Mouse (Mus musculus): Measurements from ENCODE around the gene Myocd. TPM values are rescaled to one million over a fixed set of nuclear protein-coding genes. Genes with fewer than 3 reads are reported as not detected.

Myocd gene
- polyA plus RNA-seq, 1 experiment = 0.04 TPM

DNA sequence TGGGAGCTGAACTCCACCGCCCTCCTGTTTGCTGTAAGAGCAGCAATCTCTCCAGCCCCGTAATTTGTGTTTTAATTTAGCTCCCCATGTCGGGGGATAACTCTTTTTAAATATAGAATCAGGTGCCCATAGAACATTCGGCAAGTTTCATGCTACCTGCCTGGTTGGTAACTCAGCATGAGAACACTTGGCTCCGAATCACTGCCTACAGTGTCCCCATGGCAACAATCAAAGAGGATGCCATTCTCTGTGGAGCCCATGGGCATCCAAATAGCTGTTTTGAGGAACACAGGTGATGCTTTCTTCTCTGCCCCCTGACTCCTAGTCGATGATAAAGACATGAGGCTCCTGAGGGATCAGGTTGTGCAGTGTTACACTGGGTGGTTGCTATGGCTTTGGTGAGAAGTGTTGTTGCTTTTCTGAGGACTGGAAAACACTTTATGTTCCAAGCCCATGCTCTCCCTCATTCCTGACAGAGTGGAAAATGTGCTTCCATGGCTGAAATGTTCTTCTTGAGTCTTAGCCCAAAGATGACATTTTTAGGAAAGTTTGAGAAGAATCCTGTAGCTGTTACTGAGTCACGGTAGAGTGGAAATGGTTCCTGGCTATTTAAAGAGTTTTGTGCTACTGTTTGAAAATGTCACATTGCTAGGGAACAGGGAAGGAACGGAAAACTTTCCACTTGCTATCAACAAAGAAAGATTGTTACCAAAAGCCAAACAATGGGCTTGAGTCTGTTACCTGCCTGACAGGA lies 23.3 kb downstream of the Myocd start:
- TF ChIP-seq SRF (IDR thresholded peaks at IDR 0.05; ENCODE audit: control insufficient read depth, insufficient read length, low read depth) = no peak
- TF ChIP-seq E2F4 (IDR thresholded peaks at IDR 0.05; ENCODE audit: insufficient read depth) = no peak
- no peak for TF ChIP-seq MYOD1 (IDR thresholded peaks at IDR 0.05; ENCODE audit: control insufficient read depth in 1 of 3, insufficient read length in 2 of 3, low read depth in 2 of 3)
- no peak for TF ChIP-seq POLR2AphosphoS2 (IDR thresholded peaks at IDR 0.05; ENCODE audit: insufficient read length, low read depth)
- TF ChIP-seq MYOG (IDR thresholded peaks at IDR 0.05; ENCODE audit: control insufficient read depth in 1 of 3, insufficient read depth in 1 of 3, insufficient read length in 2 of 3, low read depth in 2 of 3) = no peak
- no peak for TF ChIP-seq USF1 (IDR thresholded peaks at IDR 0.05; ENCODE audit: low read depth)
- no peak for TF ChIP-seq TCF12 (IDR thresholded peaks at IDR 0.05; ENCODE audit: insufficient read depth, poor library complexity, severe bottlenecking)
- H3K4me3 ChIP-seq = no peak overlapping the region

DNA sequence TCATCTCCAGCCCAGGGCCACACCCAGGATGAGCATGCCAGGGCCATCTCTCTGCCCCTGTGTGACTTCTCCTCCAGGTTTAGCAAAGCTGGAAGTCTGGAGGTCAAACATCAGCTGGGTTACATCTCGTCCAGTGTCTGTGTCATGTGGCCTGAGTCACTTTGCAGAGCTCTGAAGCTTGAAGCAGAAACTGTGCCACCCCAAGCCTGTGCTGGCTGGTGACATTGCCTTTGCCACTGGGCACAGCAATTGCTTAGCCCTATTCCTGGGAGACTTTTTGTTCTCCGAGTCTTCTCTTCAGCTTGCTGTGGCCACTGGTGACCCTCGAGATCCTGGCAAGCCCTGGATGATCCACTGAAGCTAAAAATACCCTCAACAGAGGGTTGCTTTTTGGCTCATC lies 26.2 kb downstream of the Myocd start:
- Histone ChIP-seq H3K4me3 (no peak overlapping the region), H3K27me3 (ENCODE audit: control insufficient read depth, insufficient read depth, insufficient read length) (no peaks in the 10 kb centered on the region), H3K79me2 (ENCODE audit: control insufficient read depth, insufficient read depth) (no peaks in the 10 kb centered on the region), H3ac (ENCODE audit: control insufficient read depth, insufficient read length) (no peak overlapping the region), H3K36me3 (ENCODE audit: control insufficient read depth, insufficient read depth) (no peaks in the 10 kb centered on the region), H3K4me2 (ENCODE audit: low read depth) (peak overlapping the region; percentile 19)
- TF ChIP-seq SRF (IDR thresholded peaks at IDR 0.05; ENCODE audit: control insufficient read depth, insufficient read length, low read depth) (no peak), REST (IDR thresholded peaks at IDR 0.05; ENCODE audit: insufficient read depth, insufficient read length) (no peak), MYOG (IDR thresholded peaks at IDR 0.05; ENCODE audit: control insufficient read depth in 1 of 3, insufficient read depth in 1 of 3, insufficient read length in 2 of 3, low read depth in 2 of 3) (no peak), TCF3 (IDR thresholded peaks at IDR 0.05; ENCODE audit: insufficient read length, low read depth) (no peak), POLR2A (IDR thresholded peaks at IDR 0.05; ENCODE audit: insufficient read length, low read depth) (no peak), USF1 (IDR thresholded peaks at IDR 0.05; ENCODE audit: low read depth) (no peak), POLR2AphosphoS2 (IDR thresholded peaks at IDR 0.05; ENCODE audit: insufficient read length, low read depth) (no peak)

More for the DNA sequence above, 23.3 kb downstream of the Myocd start:
- no peaks in the 10 kb centered on the region for H3K27me3 ChIP-seq (ENCODE audit: control insufficient read depth, insufficient read depth, insufficient read length)
- H3K36me3 ChIP-seq (ENCODE audit: control insufficient read depth, insufficient read depth) = no peaks in the 10 kb centered on the region
- no peak overlapping the region for H3ac ChIP-seq (ENCODE audit: control insufficient read depth, insufficient read length)
- H3K79me2 ChIP-seq (ENCODE audit: control insufficient read depth, insufficient read depth) = no peaks in the 10 kb centered on the region
- no peak overlapping the region for H3K4me2 ChIP-seq (ENCODE audit: low read depth)

DNA sequence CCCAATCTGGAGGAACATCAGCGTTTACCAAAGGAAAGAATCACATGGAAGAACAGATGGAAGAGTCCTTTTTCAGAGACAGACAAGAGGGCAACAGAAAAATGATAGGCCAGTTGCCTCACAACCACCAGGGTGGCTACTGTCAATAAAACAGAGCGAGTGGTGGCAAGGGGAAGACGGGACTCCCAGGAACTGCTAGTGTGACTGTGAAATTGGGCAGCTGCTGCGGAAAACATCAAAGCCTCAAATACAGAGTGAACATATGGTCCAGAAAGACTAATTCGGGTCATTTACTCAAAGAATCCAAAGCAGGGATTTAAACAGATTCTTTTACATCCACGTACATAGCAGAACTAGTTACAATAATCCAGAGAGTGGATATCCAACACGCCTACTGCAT lies 29.3 kb downstream of the Myocd start:
- no peak overlapping the region for H3K4me2 ChIP-seq (ENCODE audit: low read depth)
- H3K36me3 ChIP-seq (ENCODE audit: control insufficient read depth, insufficient read depth) = no peaks in the 10 kb centered on the region
- H3K4me3 ChIP-seq = no peak overlapping the region
- no peaks in the 10 kb centered on the region for H3K27me3 ChIP-seq (ENCODE audit: control insufficient read depth, insufficient read depth, insufficient read length)
- TF ChIP-seq TCF3 (IDR thresholded peaks at IDR 0.05; ENCODE audit: insufficient read length, low read depth) (no peak), TCF12 (IDR thresholded peaks at IDR 0.05; ENCODE audit: insufficient read depth, poor library complexity, severe bottlenecking) (no peak), MAX (IDR thresholded peaks at IDR 0.05; ENCODE audit: low read depth) (no peak), MYOD1 (IDR thresholded peaks at IDR 0.05; ENCODE audit: control insufficient read depth in 1 of 3, insufficient read length in 2 of 3, low read depth in 2 of 3) (no peak), POLR2A (IDR thresholded peaks at IDR 0.05; ENCODE audit: insufficient read length, low read depth) (no peak), MYOG (IDR thresholded peaks at IDR 0.05; ENCODE audit: control insufficient read depth in 1 of 3, insufficient read depth in 1 of 3, insufficient read length in 2 of 3, low read depth in 2 of 3) (no peak), E2F4 (IDR thresholded peaks at IDR 0.05; ENCODE audit: insufficient read depth) (no peak), CEBPB (IDR thresholded peaks at IDR 0.05; ENCODE audit: insufficient read depth, poor library complexity, severe bottlenecking) (no peak), POLR2AphosphoS2 (IDR thresholded peaks at IDR 0.05; ENCODE audit: insufficient read length, low read depth) (no peak), SRF (IDR thresholded peaks at IDR 0.05; ENCODE audit: control insufficient read depth, insufficient read length, low read depth) (no peak), USF1 (IDR thresholded peaks at IDR 0.05; ENCODE audit: low read depth) (no peak), REST (IDR thresholded peaks at IDR 0.05; ENCODE audit: insufficient read depth, insufficient read length) (no peak)
- no peaks in the 10 kb centered on the region for H3K79me2 ChIP-seq (ENCODE audit: control insufficient read depth, insufficient read depth)
- H3ac ChIP-seq (ENCODE audit: control insufficient read depth, insufficient read length) = no peak overlapping the region

- Histone ChIP-seq H3K27me3 (ENCODE audit: control insufficient read depth, insufficient read depth, insufficient read length) (no peaks in the 10 kb centered on the region), H3ac (ENCODE audit: control insufficient read depth, insufficient read length) (no peak overlapping the region), H3K4me2 (ENCODE audit: low read depth) (no peak overlapping the region), H3K79me2 (ENCODE audit: control insufficient read depth, insufficient read depth) (no peaks in the 10 kb centered on the region), H3K36me3 (ENCODE audit: control insufficient read depth, insufficient read depth) (no peaks in the 10 kb centered on the region), H3K4me3 (no peak overlapping the region)
- TF ChIP-seq REST (IDR thresholded peaks at IDR 0.05; ENCODE audit: insufficient read depth, insufficient read length) = no peak
- no peak for TF ChIP-seq MAX (IDR thresholded peaks at IDR 0.05; ENCODE audit: low read depth)
- TF ChIP-seq TCF12 (IDR thresholded peaks at IDR 0.05; ENCODE audit: insufficient read depth, poor library complexity, severe bottlenecking) = no peak
- no peak for TF ChIP-seq SRF (IDR thresholded peaks at IDR 0.05; ENCODE audit: control insufficient read depth, insufficient read length, low read depth)
Observed at GRCm38 (mm10) chr11:65237896-65238295, 31.9 kb downstream of the Myocd start.

DNA sequence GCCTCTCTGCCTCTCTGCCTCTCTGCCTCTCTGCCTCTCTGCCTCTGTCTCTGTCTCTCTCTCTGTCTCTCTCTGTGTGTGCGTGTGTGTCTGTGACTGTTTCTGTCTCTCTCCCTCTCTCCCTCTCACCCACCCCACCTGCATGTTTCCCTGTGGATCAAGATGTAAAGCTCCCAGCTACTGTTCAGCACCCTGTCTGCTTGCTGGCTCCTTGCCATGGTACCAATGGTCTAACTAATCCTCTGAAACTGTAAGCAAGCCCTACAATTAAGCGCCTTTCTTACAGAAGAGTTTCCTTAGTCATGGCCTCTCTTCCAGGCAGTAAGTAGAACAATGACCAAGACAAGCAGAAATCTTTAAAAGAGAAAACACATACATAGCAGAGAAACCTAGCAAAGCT lies 32.9 kb downstream of the Myocd start:
- no peak overlapping the region for H3K4me3 ChIP-seq
- H3K27me3 ChIP-seq (ENCODE audit: control insufficient read depth, insufficient read depth, insufficient read length) = no peaks in the 10 kb centered on the region
- no peaks in the 10 kb centered on the region for H3K79me2 ChIP-seq (ENCODE audit: control insufficient read depth, insufficient read depth)
- peak overlapping the region; percentile 7 for H3K4me2 ChIP-seq (ENCODE audit: low read depth)
- H3K36me3 ChIP-seq (ENCODE audit: control insufficient read depth, insufficient read depth) = no peaks in the 10 kb centered on the region
- no peak for TF ChIP-seq TCF3 (IDR thresholded peaks at IDR 0.05; ENCODE audit: insufficient read length, low read depth)
- TF ChIP-seq MYOG (IDR thresholded peaks at IDR 0.05; ENCODE audit: control insufficient read depth in 1 of 3, insufficient read depth in 1 of 3, insufficient read length in 2 of 3, low read depth in 2 of 3) = no peak
- no peak for TF ChIP-seq POLR2A (IDR thresholded peaks at IDR 0.05; ENCODE audit: insufficient read length, low read depth)
- TF ChIP-seq MYOD1 (IDR thresholded peaks at IDR 0.05; ENCODE audit: control insufficient read depth in 1 of 3, insufficient read length in 2 of 3, low read depth in 2 of 3) = no peak
- TF ChIP-seq REST (IDR thresholded peaks at IDR 0.05; ENCODE audit: insufficient read depth, insufficient read length) = no peak
- no peak for TF ChIP-seq TCF12 (IDR thresholded peaks at IDR 0.05; ENCODE audit: insufficient read depth, poor library complexity, severe bottlenecking)
- no peak for TF ChIP-seq POLR2AphosphoS2 (IDR thresholded peaks at IDR 0.05; ENCODE audit: insufficient read length, low read depth)
- no peak for TF ChIP-seq CEBPB (IDR thresholded peaks at IDR 0.05; ENCODE audit: insufficient read depth, poor library complexity, severe bottlenecking)
- TF ChIP-seq SRF (IDR thresholded peaks at IDR 0.05; ENCODE audit: control insufficient read depth, insufficient read length, low read depth) = no peak
- TF ChIP-seq MAX (IDR thresholded peaks at IDR 0.05; ENCODE audit: low read depth) = no peak
- no peak for TF ChIP-seq USF1 (IDR thresholded peaks at IDR 0.05; ENCODE audit: low read depth)
- TF ChIP-seq E2F4 (IDR thresholded peaks at IDR 0.05; ENCODE audit: insufficient read depth) = no peak
- H3ac ChIP-seq (ENCODE audit: control insufficient read depth, insufficient read length) = no peak overlapping the region
